Mouse (Mus musculus) lung, adult 18-20 months (tissue): ENCODE measurements around the gene Dpp10.

Experiments
- DNase-seq, 2 experiments: peaks; one replicate each; pipeline ENCODE4 v3.0.0; 2022; ENCODE audit warnings: mixed read lengths in 2 of 2

The Dpp10 gene

GRCm38 (mm10) chr1:123902628-123903027, 142.7 kb downstream of the Dpp10 start:
- no peak for DNase-seq

DNA sequence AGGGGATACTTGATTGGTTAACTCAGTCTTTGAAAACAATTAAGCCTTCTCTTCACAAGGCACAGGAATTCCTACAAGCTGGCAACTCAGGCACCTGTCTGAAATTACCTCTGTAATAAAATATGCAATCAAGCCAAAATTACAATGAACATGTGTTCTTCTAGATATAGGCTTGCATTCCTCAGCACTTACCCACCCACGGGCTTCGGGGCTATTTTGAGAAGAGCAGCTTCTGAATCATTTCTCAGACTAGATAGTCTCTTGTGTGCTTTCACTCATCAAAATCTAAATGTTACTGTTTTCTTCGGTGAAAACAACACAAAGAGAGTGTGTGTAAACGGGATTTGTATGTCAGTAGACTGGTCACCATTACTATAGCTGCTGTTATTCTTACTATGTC, 144.1 kb downstream of the Dpp10 start:
- DNase-seq = no peak

GRCm38 (mm10) chr1:123887243-123887642, 158.1 kb downstream of the Dpp10 start:
- no peak for DNase-seq

GRCm38 (mm10) chr1:123846881-123847280, 198.5 kb downstream of the Dpp10 start:
- no peak for DNase-seq

DNA sequence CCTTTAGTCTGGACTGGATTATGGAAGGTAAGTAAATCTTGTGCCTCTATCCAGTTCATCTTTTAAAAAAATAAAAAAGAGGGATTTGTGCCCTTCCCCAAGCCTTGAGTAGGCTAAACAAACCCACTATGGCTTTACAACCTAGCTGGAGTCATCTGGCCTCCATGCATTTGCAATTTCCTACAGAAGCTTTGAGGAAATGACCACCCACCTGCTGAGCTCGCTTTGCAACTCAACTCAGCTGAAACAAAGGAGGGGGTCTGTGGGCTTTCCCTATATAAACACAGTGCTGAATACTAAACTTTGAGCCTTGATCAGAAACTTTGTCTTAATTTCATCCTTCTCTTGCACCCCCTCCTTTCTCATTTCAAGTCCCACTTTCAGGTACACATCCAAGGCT, 244.2 kb downstream of the Dpp10 start:
- no peak for DNase-seq

DNA sequence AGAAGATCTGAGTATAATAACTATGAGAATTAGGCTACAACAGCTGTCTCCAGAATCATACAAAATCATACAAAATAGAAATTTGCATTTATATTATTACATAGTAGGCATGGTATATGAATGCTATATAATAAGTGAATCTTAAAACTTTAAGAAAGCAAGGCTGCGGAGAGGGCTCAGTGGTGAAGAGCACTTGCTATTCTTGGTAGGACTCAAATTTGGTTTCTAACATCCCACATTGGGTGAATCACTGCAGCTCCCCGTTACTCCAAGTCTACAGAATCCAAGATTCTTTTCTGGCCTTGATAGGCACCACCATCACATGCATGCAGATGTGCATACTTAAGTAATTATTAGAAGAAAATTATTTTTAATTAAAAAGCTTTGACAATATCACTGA, 279.8 kb downstream of the Dpp10 start:
- DNase-seq = no peak

DNA sequence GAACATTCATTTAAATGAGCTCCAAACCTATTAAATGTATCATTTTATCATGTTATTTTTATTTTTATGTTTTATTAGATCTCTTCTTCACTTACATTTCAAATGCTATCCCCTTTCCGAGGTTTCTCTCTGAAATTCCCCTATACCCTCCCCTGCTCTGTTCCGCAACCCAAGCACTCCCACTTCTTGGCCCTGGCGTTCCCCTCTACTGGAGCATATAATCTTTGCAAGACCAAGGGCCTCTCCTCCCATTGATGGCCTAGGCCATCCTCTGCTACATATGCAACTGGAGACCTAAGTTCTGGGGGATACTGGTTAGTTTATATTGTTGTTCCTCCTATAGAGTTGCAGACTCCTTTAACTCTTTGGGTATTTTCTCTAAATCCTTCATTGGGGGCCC, 283.1 kb downstream of the Dpp10 start:
- no peak for DNase-seq

GRCm38 (mm10) chr1:123756055-123756454, 289.3 kb downstream of the Dpp10 start:
- no peak for DNase-seq

DNA sequence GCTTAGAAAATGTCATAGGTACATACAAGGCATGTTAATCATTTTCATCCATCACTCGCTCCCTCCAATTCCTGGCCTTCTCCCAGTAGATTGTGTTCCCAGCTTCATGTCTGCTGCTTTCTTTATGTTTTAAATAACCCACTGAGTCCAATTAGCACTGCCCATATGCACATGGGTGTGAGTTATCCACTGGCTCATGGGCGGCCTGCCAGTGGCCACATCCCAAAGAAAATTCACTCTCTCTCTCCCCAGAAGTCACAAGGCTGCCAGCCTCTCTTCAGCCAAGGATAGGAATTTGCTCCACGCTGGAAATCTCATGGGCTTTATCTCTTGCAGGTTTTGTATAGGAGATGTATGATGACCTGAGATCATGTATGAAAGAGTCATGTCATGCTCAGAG, 338.1 kb downstream of the Dpp10 start:
- DNase-seq = no peak

DNA sequence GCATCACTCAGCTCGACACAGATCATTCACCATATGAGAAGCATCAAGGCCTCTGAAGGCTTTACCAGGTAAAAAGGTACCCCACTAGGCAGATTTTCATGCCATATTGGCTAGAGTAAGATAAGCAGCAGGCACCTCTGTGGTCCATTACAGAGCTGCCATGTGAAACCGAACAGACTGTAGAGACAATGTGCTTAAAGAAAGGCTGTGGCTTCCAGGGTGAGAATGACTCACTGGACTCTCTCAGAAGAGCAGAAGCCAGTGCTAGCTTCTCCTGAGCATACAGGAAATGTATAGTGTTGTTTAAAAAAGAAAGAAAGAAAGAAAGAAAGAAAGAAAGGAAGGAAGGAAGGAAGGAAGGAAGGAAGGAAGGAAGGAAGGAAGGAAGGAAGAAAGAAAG, 386.9 kb downstream of the Dpp10 start:
- no peak for DNase-seq

- no peak for DNase-seq
Measured at GRCm38 (mm10) chr1:123656607-123657006, 388.8 kb downstream of the Dpp10 start.

DNA sequence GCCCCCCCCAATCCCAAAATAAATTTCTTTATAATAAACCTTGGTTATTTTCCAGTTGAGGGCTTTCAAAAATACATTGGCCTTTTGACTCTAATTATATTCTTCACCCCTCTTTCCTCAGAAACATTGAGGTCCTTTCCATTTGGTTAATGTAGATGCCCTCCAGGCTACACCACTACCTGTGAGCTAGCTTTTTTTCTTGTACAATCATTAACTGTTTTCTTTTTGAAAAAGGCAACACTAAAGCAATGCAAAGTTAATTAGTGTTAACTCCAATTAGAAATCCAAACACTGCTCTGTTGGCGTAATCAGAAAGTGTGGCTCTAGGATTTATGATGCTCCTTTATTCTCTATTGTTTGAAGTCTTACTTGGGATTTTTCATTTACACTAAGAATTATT, 407.5 kb downstream of the Dpp10 start:
- no peak for DNase-seq

DNA sequence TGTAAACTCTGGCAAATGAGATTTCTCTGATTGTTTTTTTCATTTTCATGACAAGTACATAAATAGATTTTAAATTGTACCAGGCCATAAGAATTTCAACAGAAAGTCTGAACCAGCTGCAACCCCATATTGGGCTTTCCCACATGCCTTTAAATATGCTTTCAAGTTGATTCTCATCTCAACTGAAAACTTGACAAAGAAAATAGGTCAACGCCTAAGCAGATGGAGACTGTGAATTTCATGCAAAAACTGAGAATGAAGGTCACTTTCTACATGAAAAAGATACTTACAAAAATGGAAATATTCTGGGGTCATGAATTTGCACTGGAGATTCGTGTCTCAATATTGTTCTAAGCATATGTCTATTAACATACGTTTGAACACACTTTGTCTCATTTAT, 417.1 kb downstream of the Dpp10 start:
- DNase-seq = no peak

DNA sequence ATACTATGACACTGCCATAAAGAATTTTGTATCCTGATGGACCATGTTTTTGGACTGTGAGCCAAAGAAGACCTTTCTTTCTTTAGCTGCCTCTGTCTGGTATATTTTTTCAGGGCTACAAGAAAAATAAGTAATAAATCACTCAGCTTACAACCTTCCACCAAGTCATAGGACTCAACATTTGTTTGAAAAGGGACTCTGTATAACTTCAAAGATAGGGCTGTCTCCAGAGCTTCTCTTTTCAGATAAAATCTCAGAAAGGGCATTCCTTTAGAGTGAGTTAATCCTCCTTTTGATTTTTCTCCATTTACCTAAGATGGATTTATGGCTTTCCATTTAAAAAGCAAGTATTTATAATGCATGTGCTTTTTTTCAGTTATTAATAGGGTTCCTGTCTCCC, 460.5 kb downstream of the Dpp10 start:
- no peak for DNase-seq

GRCm38 (mm10) chr1:123580112-123580511, 465.2 kb downstream of the Dpp10 start:
- no peak for DNase-seq

DNA sequence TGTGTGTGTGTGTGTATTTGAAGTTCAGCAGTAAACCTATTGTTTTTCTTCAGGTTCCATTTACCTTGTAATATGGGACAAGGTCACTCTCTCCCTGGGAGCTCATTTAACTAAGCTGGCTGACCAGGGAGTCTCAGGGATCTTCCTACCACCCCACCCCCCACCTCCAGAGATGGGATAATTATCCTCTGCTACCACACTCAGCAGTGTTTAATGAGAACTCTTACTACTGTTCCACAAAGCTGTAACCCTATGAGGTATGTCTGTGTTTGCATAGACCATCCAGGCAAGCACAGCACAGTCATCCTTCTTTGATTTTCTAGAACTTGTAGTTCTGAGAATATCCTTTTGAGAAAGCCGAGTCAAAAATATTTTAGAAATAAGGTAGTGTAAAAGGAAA, 471.6 kb downstream of the Dpp10 start:
- no peak for DNase-seq

GRCm38 (mm10) chr1:123542496-123542895, 502.9 kb downstream of the Dpp10 start:
- DNase-seq = no peak

GRCm38 (mm10) chr1:123467729-123468128, 577.6 kb downstream of the Dpp10 start:
- no peak for DNase-seq

GRCm38 (mm10) chr1:123414163-123414562, 631.2 kb downstream of the Dpp10 start:
- DNase-seq = no peak

GRCm38 (mm10) chr1:123351300-123351699, 694.1 kb downstream of the Dpp10 start:
- DNase-seq = no peak

- DNase-seq = no peak
Measured at GRCm38 (mm10) chr1:123337877-123338276, 707.5 kb downstream of the Dpp10 start.

- DNase-seq = no peak
Measured at GRCm38 (mm10) chr1:123316886-123317285, 728.5 kb downstream of the Dpp10 start.
